Mouse (Mus musculus) heart, adult 2 months (tissue): ENCODE results near the gene Htra3. TPM values are rescaled to one million over a fixed set of nuclear protein-coding genes. Genes with fewer than 3 reads are reported as not detected.

ENCODE experiments used
- DNase-seq, 2 experiments: peaks; one replicate each; pipeline ENCODE4 v3.0.0; 2021
- H3K27ac ChIP-seq: fragments of 200-600 bp; 2 replicates; pipeline ENCODE4 v1.8.1; 2022
- H3K27me3 ChIP-seq: fragments of 200-500 bp; 2 replicates; pipeline ENCODE4 v1.6.1; 2012; ENCODE audit warnings: mild to moderate bottlenecking, low read length, inconsistent platforms, mixed read lengths; ENCODE audit not compliant: control insufficient read depth, insufficient read depth
- H3K36me3 ChIP-seq: fragments of 200-500 bp; 2 replicates; pipeline ENCODE4 v1.6.1; 2012; ENCODE audit warnings: low read length, inconsistent platforms; ENCODE audit not compliant: control insufficient read depth, insufficient read depth
- H3K4me1 ChIP-seq: fragments of 200-500 bp; 2 replicates; pipeline ENCODE4 v1.6.1; 2011; ENCODE audit warnings: low read length; ENCODE audit not compliant: control insufficient read depth, insufficient read depth
- H3K4me3 ChIP-seq: fragments of 200-600 bp; 2 replicates; pipeline ENCODE4 v1.8.1; 2022
- H3K79me2 ChIP-seq: fragments of 200-500 bp; replicated peaks from 2 replicates; pipeline ENCODE4 v1.6.1; 2012; ENCODE audit warnings: mild to moderate bottlenecking, inconsistent platforms, low read length, moderate library complexity, mixed read lengths; ENCODE audit not compliant: control insufficient read depth, insufficient read depth
- H3K9ac ChIP-seq: fragments of 200-500 bp; 2 replicates; pipeline ENCODE4 v1.6.1; 2012; ENCODE audit warnings: low read depth, mild to moderate bottlenecking, control low read depth, inconsistent platforms, low read length, mixed read lengths
- CTCF ChIP-seq: fragments of 200-600 bp; IDR thresholded peaks from 2 replicates; pipeline ENCODE4 v1.8.1; 2022; ENCODE audit warnings: antibody characterized with exemption, mild to moderate bottlenecking, moderate library complexity
- EP300 ChIP-seq: fragments of 200-500 bp; IDR thresholded peaks from 2 replicates; pipeline ENCODE4 v1.6.1; 2011; ENCODE audit warnings: low read depth, low read length, control low read depth; ENCODE audit not compliant: insufficient read depth
- POLR2A ChIP-seq: fragments of 200-500 bp; IDR thresholded peaks from 2 replicates; pipeline ENCODE4 v1.6.1; 2011; ENCODE audit warnings: mild to moderate bottlenecking, low read depth, low read length, control low read depth; ENCODE audit not compliant: insufficient read depth
- WGBS: fragments of 180-500 bp; shearing (Covaris S2); methylation state at CpG from one replicate; pipeline ENCODE4 v1.1.7; 2018; 5-methylcytosine and 5-hydroxymethylcytosine counted together
- intact Hi-C: fragments of 180-260 bp; cut with DNase I; formaldehyde crosslinking; loops from one replicate; pipeline ENCODE4 v1.15.1; 2025
- polyA plus RNA-seq: library from polyadenylated mRNA; depleted of rRNA; stranded (reverse); fragments of >200 nt; gene quantifications from 2 replicates; pipeline ENCODE4 v1.2.3, GENCODE M21; 2012
- total RNA-seq, 2 experiments: library from RNA; stranded (reverse); gene quantifications; 2 replicates each; pipeline ENCODE4 v1.2.3; 2021

Gene Htra3
- total and polyA plus RNA-seq, 3 experiments, result 101 to 130 (median 102) TPM

- Histone ChIP-seq H3K9ac (no peak overlapping the region), H3K27me3 (no peaks in the 10 kb centered on the region), H3K4me1 (peaks cover 16% of the 10 kb centered on the region), H3K27ac (peak overlapping the region; percentile 52), H3K79me2 (no peaks in the 10 kb centered on the region), H3K36me3 (no peaks in the 10 kb centered on the region), H3K4me3 (no peak overlapping the region)
- peak; percentile 70 to 86 for DNase-seq
- TF ChIP-seq POLR2A, result 0 out of 2 replicates have a peak, but pooled peaks have one; percentile 23
- TF ChIP-seq EP300, result peak; percentile 89
- no peak for TF ChIP-seq CTCF
- intact Hi-C loops, result no loop called here
- WGBS, result 30% methylated on average over 2 of the region's 2 CpGs
These were observed 43.6 kb downstream of the Htra3 start for GRCm38 (mm10) chr5:35636016-35636415.

DNA sequence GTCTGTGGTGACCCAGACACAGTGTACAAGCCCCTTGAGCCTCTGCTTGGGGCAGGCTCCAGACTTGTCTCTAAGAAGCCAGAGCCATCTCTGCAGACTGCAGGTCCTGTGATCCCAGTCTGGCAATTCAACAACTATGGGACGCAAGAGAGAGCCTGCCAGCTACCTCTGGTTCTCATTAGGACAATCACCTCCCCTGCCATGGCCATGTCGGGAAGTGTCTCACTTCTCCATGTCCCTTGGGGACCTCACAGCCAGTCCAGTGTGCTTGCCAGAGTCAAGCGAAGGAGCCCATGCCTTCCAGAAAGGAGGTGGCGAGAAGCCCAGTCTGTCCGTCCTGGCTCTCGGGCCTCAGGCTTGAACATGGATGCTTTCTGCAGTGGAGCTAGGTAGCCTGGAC, 46.7 kb downstream of the Htra3 start:
- H3K79me2 ChIP-seq, result no peaks in the 10 kb centered on the region
- peak; percentile 58 to 78 for DNase-seq
- H3K27me3 ChIP-seq, result no peaks in the 10 kb centered on the region
- no peak overlapping the region for H3K4me3 ChIP-seq
- no peaks in the 10 kb centered on the region for H3K36me3 ChIP-seq
- peaks cover 17% of the 10 kb centered on the region for H3K4me1 ChIP-seq
- TF ChIP-seq POLR2A (no peak), EP300 (peak; percentile 83; the same call in 1 of the 2 replicates)
- H3K9ac ChIP-seq, result no peak overlapping the region
- 47% methylated on average over 6 of the region's 6 CpGs for WGBS
- intact Hi-C loops, result loop anchor here (5.0 kb wide), 1 partner anchor 39 kb away; no protein-coding TSS in a partner anchor
- H3K27ac ChIP-seq, result peak overlapping the region; percentile 33; the same call in 1 of the 2 replicates

GRCm38 (mm10) chr5:35631755-35632154, 47.8 kb downstream of the Htra3 start:
- DNase-seq, result no peak
- 54% methylated on average over 5 of the region's 5 CpGs for WGBS
- H3K36me3 ChIP-seq, result no peaks in the 10 kb centered on the region
- no peak overlapping the region for H3K9ac ChIP-seq
- no peaks in the 10 kb centered on the region for H3K79me2 ChIP-seq
- H3K27ac ChIP-seq, result no peak overlapping the region; the same call in none of the 2 replicates
- intact Hi-C loops, result loop anchor here (5.0 kb wide), 1 partner anchor 41 kb away; no protein-coding TSS in a partner anchor
- H3K4me3 ChIP-seq, result no peak overlapping the region
- no peaks in the 10 kb centered on the region for H3K27me3 ChIP-seq
- H3K4me1 ChIP-seq, result peaks cover 19% of the 10 kb centered on the region
- TF ChIP-seq POLR2A, result no peak
- no peak for TF ChIP-seq CTCF
- TF ChIP-seq EP300, result no peak

DNA sequence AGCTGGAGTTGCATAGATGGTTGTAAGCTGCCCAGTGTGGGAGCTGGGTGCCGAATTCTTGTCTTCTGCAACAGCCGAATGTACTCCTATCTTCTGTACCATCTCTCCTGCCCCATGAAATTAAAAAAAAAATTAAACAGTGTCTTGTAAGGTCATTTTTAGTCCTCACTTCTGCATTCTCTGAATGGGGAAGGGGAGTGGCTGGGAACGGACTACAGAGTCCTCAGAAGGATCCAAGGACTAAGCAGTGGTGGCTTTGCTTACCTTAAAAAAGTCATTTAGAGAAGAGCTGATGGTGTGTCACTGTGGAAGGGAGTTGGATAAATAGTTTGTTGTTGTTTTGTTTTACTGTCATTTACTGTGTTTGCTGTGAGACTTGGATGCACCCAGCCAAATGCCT, 48.4 kb downstream of the Htra3 start:
- TF ChIP-seq CTCF, result no peak
- no peak for TF ChIP-seq POLR2A
- TF ChIP-seq EP300, result no peak
- Histone ChIP-seq H3K79me2 (no peaks in the 10 kb centered on the region), H3K4me3 (no peak overlapping the region), H3K36me3 (no peaks in the 10 kb centered on the region), H3K9ac (no peak overlapping the region), H3K27me3 (no peaks in the 10 kb centered on the region), H3K27ac (no peak overlapping the region), H3K4me1 (peaks cover 14% of the 10 kb centered on the region)
- WGBS, result 85% methylated on average over 3 of the region's 3 CpGs
- no peak for DNase-seq
- intact Hi-C loops, result loop anchor here (5.0 kb wide), 1 partner anchor 41 kb away; no protein-coding TSS in a partner anchor

DNA sequence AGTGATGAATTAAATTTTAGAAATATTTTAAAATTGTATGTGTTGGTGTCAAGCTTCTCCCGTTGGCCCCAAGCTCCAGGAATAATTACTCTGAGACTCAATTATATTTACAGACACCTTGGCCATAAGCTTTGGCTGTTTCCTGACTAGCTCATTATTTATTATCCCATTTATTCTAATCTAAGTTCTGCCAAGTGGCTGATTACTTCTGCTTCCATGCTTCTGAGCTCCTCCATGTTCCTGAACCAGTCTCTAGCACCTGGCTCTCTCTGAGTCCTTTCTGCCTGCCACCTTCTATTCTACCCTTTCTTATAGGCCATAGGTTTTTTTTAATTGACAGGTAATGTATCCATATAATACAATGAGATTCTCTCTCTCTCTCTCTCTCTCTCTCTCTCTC, 48.9 kb downstream of the Htra3 start:
- Histone ChIP-seq H3K79me2 (no peaks in the 10 kb centered on the region), H3K4me3 (no peak overlapping the region), H3K9ac (no peak overlapping the region), H3K27ac (no peak overlapping the region), H3K27me3 (no peaks in the 10 kb centered on the region), H3K36me3 (no peaks in the 10 kb centered on the region), H3K4me1 (peaks cover 14% of the 10 kb centered on the region)
- WGBS, result 74% methylated on average over 1 of the region's 1 CpGs
- no peak for TF ChIP-seq CTCF
- no peak for TF ChIP-seq POLR2A
- no peak for TF ChIP-seq EP300
- no peak for DNase-seq
- intact Hi-C loops, result loop anchor here (5.0 kb wide), 1 partner anchor 42 kb away; no protein-coding TSS in a partner anchor

GRCm38 (mm10) chr5:35629333-35629732, 50.2 kb downstream of the Htra3 start:
- Histone ChIP-seq H3K4me1 (peaks cover 16% of the 10 kb centered on the region), H3K9ac (no peak overlapping the region), H3K4me3 (no peak overlapping the region), H3K27ac (no peak overlapping the region), H3K79me2 (no peaks in the 10 kb centered on the region), H3K36me3 (no peaks in the 10 kb centered on the region), H3K27me3 (no peaks in the 10 kb centered on the region)
- no peak for TF ChIP-seq EP300
- TF ChIP-seq CTCF, result peak; percentile 33
- no peak for TF ChIP-seq POLR2A
- no peak for DNase-seq
- intact Hi-C loops, result no loop called here
